Mouse (Mus musculus): ENCODE measurements around the gene Nudt7.

The Nudt7 gene

GRCm38 (mm10) chr8:114153311-114154045, 20.1 kb downstream of the Nudt7 start:
- no peak for DNase-seq

- DNase-seq = no peak
Measured at GRCm38 (mm10) chr8:114158586-114158985, 25.2 kb downstream of the Nudt7 start.

- DNase-seq = no peak
Measured at GRCm38 (mm10) chr8:114159666-114160065, 26.3 kb downstream of the Nudt7 start.

GRCm38 (mm10) chr8:114163871-114164270, 30.5 kb downstream of the Nudt7 start:
- DNase-seq = no peak

DNA sequence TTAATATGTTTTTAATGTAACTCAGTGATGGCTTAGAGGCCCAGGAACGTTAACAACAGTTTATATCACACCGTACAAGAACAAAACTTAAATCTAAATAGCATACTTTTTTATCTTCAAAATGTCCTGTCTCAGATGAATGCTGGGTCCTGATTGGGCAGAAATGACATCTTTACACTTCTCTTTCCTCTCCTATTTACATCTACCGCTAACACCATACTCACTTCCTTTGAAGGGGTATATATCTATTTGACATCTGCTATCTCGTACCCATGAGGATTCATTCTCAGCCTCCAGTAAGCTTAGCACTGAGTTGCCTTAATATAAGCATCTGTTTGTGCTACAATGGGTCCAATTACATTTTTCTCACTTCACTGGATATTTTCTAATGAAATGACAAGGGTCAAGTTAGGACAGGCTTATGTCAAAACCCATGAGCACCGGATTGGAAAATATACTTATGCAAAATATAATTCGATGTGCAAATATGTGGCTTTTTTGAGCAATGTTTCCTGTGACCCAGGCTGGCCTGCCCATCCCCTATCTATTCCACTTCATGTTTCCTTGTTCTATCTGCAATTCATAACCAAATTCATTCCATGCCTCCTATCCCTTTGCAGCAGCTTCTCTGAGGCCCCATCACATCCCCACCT, 31.2 kb downstream of the Nudt7 start:
- no peak for DNase-seq

DNA sequence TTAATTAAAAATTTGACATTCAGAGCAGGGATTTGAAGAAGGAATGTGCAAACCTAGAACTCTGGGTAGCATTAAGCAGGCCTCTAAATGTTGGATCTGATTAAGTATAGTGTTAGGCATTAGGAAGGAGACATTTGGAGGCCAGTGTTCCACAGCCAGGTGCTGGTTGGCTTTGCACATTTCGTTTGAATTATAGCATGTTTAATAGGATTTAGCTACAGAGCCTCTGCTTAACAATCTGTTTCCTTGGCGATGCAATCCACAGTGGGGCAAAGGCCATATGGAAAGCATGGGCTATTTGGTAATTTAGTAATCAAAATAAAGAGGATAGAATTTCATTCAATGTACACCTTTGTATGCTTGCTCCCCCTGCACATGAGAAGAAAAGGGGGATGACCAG, 32.4 kb downstream of the Nudt7 start:
- no peak for DNase-seq

DNA sequence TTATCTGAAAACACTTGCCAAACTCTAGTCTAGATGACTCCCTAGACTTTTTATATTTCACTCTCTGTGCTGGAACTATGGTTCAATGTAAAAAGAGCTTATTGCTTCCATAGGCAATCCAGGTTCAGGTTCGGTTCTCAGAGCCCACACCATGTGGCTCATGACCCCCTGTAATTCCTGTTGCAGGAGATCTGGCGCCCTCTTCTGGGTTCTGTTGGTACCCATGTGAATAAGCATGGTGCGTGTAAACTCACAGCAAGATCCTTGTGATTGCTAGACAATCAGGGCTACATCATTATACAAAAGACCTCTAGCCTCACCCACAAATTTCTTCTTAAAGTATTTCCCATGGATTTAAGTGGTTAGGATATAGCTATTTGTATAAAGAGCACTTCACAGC, 43.4 kb downstream of the Nudt7 start:
- no peak for DNase-seq

- DNase-seq = no peak
Measured at GRCm38 (mm10) chr8:114193334-114193733, 60.0 kb downstream of the Nudt7 start.

GRCm38 (mm10) chr8:114198990-114199389, 65.6 kb downstream of the Nudt7 start:
- peak; percentile 17 to 27 for DNase-seq
